Mouse (Mus musculus) limb, embryonic 11.5 days (tissue): ENCODE data around the gene Trpm3. TPM values are rescaled to one million over a fixed set of nuclear protein-coding genes. Genes with fewer than 3 reads are reported as not detected.

Experiments used
- ATAC-seq: fragments of 200-750 bp; cut with Nextera tagmentation; 2 replicates; pipeline ENCODE4 v1.8.0; 2017; ENCODE audit warnings: low read depth; ENCODE audit not compliant: insufficient number of reproducible peaks, low FRiP score, low TSS enrichment
- DNase-seq: peaks from one replicate; pipeline ENCODE4 v3.0.0-alpha.2; 2015; ENCODE audit warnings: low spot score
- H3K27ac ChIP-seq: fragments of 300-500 bp; sonication (generic); replicated peaks from 2 replicates; pipeline ENCODE4 v1.5.1; 2014; ENCODE audit warnings: low read depth, mild to moderate bottlenecking, low read length
- H3K27me3 ChIP-seq: fragments of 300-500 bp; sonication (generic); 2 replicates; pipeline ENCODE4 v1.6.1; 2014; ENCODE audit warnings: mild to moderate bottlenecking, low read length, mixed read lengths; ENCODE audit not compliant: control insufficient read depth, insufficient read depth
- H3K36me3 ChIP-seq: fragments of 300-500 bp; sonication (generic); 2 replicates; pipeline ENCODE4 v1.6.1; 2014; ENCODE audit warnings: mild to moderate bottlenecking, low read length, moderate library complexity, mixed read lengths; ENCODE audit not compliant: control insufficient read depth, insufficient read depth
- H3K4me1 ChIP-seq: fragments of 300-500 bp; sonication (generic); 2 replicates; pipeline ENCODE4 v1.6.1; 2014; ENCODE audit warnings: low read length, mixed read lengths; ENCODE audit not compliant: control insufficient read depth, insufficient read depth
- H3K4me2 ChIP-seq: fragments of 300-500 bp; sonication (generic); 2 replicates; pipeline ENCODE4 v1.6.1; 2014; ENCODE audit warnings: low read depth, mild to moderate bottlenecking, moderate library complexity; ENCODE audit not compliant: severe bottlenecking
- H3K4me3 ChIP-seq: fragments of 300-500 bp; sonication (generic); 2 replicates; pipeline ENCODE4 v1.5.1; 2014; ENCODE audit warnings: low read depth, low read length
- H3K9ac ChIP-seq: fragments of 300-500 bp; sonication (generic); 2 replicates; pipeline ENCODE4 v1.6.1; 2014; ENCODE audit warnings: mild to moderate bottlenecking, low read length
- H3K9me3 ChIP-seq: fragments of 300-500 bp; sonication (generic); 2 replicates; pipeline ENCODE4 v1.6.1; 2016; ENCODE audit warnings: low read length; ENCODE audit not compliant: control insufficient read depth
- WGBS: fragments of 180-500 bp; shearing (Covaris S2); extraction: QIAGEN DNeasy Blood & Tissue Kit; methylation state at CpG from one replicate; pipeline ENCODE4 v1.1.7; 2014; 5-methylcytosine and 5-hydroxymethylcytosine counted together
- polyA plus RNA-seq: library from polyadenylated mRNA; unstranded; fragments of >200 nt; fragmentation: Nextera tagmentation; extraction: Ambion mirVana; gene quantifications from 2 replicates; pipeline ENCODE4 v1.2.1, GENCODE M21; 2014

Gene Trpm3
- polyA plus RNA-seq, 1 experiment from 2014 or later = 1.7 TPM

DNA sequence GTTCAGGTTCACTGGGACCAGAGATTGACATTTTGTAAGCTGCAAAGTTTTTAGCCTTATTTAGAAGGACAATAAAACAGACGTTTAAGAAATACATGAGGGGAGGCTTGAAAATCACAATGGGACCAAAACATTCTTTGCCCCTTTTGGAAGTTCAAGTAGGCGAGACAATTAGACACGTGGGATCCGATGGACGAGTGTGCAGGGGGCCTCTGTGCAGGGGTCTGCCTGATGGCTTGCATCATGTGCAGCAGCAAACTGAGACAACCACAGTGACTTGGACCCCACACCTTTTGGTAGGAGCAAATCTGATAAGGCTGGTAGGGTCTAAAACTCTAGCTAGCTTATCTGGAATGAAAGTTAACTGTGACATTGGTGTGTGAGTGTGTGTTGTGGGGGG is 188.4 kb downstream of the Trpm3 start:
- no peak overlapping the region for H3K4me3 ChIP-seq
- H3K9ac ChIP-seq = no peak overlapping the region
- H3K27ac ChIP-seq = no peak overlapping the region
- H3K27me3 ChIP-seq = no peaks in the 10 kb centered on the region
- no peaks in the 10 kb centered on the region for H3K4me1 ChIP-seq
- H3K4me2 ChIP-seq = no peak overlapping the region
- 75% methylated on average over 5 of the region's 5 CpGs for WGBS
- no peaks in the 10 kb centered on the region for H3K36me3 ChIP-seq
- DNase-seq (no peak), ATAC-seq (no peak)
- H3K9me3 ChIP-seq = no peaks in the 10 kb centered on the region

DNA sequence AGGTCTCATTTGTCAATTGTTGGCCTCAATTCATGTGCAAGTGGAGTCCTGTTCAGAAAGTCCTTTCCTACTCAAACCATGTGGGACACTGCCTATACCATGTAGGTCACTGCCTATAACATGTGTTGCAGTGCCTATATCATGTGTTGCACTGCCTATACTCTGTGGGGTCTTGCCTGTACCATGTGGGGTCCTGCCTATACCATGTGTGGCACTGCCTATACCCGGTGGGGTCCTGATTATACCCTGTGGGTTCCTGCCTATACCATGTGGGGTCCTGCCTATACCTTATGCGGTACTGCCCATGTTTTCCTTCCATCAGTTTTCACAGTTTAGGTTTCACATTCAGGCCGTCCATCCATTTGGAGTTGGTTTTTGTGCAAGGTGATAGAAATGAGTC is 197.4 kb downstream of the Trpm3 start:
- no peak overlapping the region for H3K9ac ChIP-seq
- 84% methylated on average over 3 of the region's 3 CpGs for WGBS
- H3K27me3 ChIP-seq = no peaks in the 10 kb centered on the region
- no peak overlapping the region for H3K4me3 ChIP-seq
- no peak for ATAC-seq
- no peak for DNase-seq
- H3K27ac ChIP-seq = no peak overlapping the region
- no peaks in the 10 kb centered on the region for H3K9me3 ChIP-seq
- H3K4me2 ChIP-seq = no peak overlapping the region
- H3K4me1 ChIP-seq = no peaks in the 10 kb centered on the region
- H3K36me3 ChIP-seq = no peaks in the 10 kb centered on the region

DNA sequence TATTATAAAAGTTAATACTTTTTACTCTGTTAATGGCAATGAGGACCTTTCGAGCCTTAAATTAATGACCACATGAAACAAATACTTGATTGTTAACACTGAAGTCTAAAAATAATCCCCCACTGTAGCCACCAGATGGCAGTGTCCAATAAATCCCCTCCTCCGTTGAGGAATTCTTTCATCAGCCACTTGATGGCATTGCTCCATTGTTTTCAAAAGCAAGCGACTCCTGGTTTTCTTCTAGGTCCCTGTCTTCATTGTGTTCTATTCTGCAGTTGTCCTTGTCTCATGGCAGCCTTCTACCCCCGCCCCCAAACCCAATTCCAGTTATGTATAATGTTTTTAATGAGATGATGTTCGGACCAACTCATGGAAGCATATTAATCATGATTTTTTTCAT is 198.6 kb downstream of the Trpm3 start:
- ATAC-seq = no peak
- Histone ChIP-seq H3K4me2 (no peak overlapping the region), H3K36me3 (no peaks in the 10 kb centered on the region), H3K27ac (no peak overlapping the region), H3K4me3 (no peak overlapping the region), H3K9ac (no peak overlapping the region), H3K27me3 (no peaks in the 10 kb centered on the region), H3K4me1 (no peaks in the 10 kb centered on the region), H3K9me3 (no peaks in the 10 kb centered on the region)
- 21% methylated on average over 5 of the region's 5 CpGs for WGBS
- DNase-seq = peak; percentile 54

GRCm38 (mm10) chr19:22338927-22339326 is 200.1 kb downstream of the Trpm3 start:
- H3K4me2 ChIP-seq = no peak overlapping the region
- no peak overlapping the region for H3K9ac ChIP-seq
- no peaks in the 10 kb centered on the region for H3K36me3 ChIP-seq
- no peaks in the 10 kb centered on the region for H3K4me1 ChIP-seq
- no peaks in the 10 kb centered on the region for H3K9me3 ChIP-seq
- WGBS = 88% methylated on average over 8 of the region's 8 CpGs
- H3K27ac ChIP-seq = no peak overlapping the region
- no peak for ATAC-seq
- DNase-seq = no peak
- H3K27me3 ChIP-seq = no peaks in the 10 kb centered on the region
- no peak overlapping the region for H3K4me3 ChIP-seq

DNA sequence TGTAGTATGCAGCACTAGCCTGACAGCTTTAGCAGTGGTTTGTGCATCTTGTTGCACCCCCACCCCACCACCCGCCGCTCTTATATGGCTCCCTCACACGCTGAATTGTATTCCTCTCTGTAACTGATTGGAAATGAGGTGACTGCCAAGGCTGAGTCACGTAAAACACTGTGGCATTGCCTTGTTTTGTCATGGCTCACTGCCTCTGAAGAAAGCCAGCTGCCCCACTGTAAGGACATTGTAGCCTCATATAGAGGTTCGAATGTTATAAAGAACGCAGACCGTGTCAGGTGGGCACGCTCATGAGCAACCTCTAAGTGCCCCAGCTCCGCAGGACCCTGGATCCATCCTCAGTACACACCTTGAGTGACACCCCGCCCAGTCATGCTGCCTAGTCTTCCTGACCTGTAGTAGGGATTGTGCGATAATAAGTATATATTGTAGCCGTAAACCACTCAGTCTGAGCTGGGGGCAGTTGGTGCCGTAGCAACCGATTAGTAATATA is 215.2 kb downstream of the Trpm3 start:
- Histone ChIP-seq H3K27me3 (no peaks in the 10 kb centered on the region), H3K4me2 (no peak overlapping the region), H3K9me3 (no peaks in the 10 kb centered on the region), H3K36me3 (no peaks in the 10 kb centered on the region), H3K27ac (no peak overlapping the region), H3K9ac (no peak overlapping the region), H3K4me3 (no peak overlapping the region), H3K4me1 (no peaks in the 10 kb centered on the region)
- ATAC-seq (no peak), DNase-seq (no peak)
- 86% methylated on average over 14 of the region's 14 CpGs for WGBS

DNA sequence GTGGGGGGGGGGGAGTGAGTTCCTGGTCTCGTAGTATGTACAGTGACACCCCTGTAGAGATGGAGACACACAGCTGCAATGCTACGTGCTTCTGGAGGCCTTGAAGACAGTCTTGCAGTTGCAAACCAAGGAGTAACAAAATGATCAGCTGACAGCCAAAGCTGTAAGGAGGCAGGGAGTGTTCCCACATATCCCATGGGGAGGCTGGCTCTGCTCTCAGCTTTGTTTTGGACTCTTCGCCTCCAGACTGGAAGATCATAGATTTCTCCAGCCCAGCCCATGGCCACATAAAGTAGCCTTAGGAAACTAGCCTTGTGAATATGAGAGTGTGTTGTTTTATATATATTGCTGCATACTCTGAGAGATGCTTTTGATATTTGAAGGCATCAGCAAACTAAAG is 248.0 kb downstream of the Trpm3 start:
- no peak for DNase-seq
- no peak overlapping the region for H3K4me3 ChIP-seq
- H3K4me2 ChIP-seq = no peak overlapping the region
- ATAC-seq = no peak
- no peak overlapping the region for H3K27ac ChIP-seq
- no peaks in the 10 kb centered on the region for H3K9me3 ChIP-seq
- 90% methylated on average over 3 of the region's 3 CpGs for WGBS
- no peaks in the 10 kb centered on the region for H3K4me1 ChIP-seq
- H3K9ac ChIP-seq = no peak overlapping the region
- H3K36me3 ChIP-seq = no peaks in the 10 kb centered on the region
- H3K27me3 ChIP-seq = no peaks in the 10 kb centered on the region

DNA sequence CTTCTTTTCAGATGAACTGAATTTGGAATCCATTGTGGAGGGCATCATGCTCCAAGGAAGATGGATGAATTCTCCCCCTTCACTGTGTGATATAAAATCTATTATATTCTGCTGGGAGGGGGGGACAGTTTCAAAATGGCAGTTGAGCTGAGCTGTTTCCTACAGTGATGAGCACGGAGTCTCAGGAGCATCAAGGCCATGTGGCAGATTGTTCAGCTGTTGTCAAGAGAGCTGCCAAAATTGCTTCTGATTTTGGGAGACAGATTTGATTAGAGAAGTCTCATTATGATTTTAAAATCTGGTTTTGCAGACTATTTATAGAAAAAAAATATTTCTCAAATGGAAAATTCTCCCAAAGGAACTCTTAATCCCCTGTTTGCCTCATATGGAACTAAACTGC is 255.9 kb downstream of the Trpm3 start:
- H3K4me1 ChIP-seq = no peaks in the 10 kb centered on the region
- H3K4me3 ChIP-seq = no peak overlapping the region
- H3K9ac ChIP-seq = no peak overlapping the region
- 88% methylated on average over 1 of the region's 1 CpGs for WGBS
- no peaks in the 10 kb centered on the region for H3K9me3 ChIP-seq
- H3K27me3 ChIP-seq = no peaks in the 10 kb centered on the region
- ATAC-seq (no peak), DNase-seq (no peak)
- no peak overlapping the region for H3K4me2 ChIP-seq
- no peak overlapping the region for H3K27ac ChIP-seq
- H3K36me3 ChIP-seq = no peaks in the 10 kb centered on the region

DNA sequence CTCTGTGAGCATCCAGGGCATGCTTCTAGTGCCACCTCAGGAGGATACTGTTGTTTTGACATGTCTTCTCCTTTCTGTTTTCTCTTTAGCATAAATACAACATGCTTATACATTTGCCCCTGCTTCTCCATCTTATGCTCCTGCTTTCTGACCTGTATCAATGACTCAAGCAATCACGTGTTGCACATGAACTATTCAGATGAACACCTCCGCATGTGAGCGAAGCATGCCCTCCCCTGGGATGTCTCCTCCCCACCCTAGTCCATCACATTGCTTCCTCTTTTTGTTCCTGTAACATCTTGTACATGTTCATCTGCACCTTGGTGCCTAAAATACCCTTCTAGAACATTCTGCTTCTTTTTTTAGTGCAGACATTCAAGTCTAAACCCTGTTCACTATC is 265.2 kb downstream of the Trpm3 start:
- ATAC-seq (no peak), DNase-seq (no peak)
- WGBS = 95% methylated on average over 3 of the region's 3 CpGs
- H3K4me2 ChIP-seq = no peak overlapping the region
- H3K4me1 ChIP-seq = no peaks in the 10 kb centered on the region
- H3K9me3 ChIP-seq = no peaks in the 10 kb centered on the region
- no peak overlapping the region for H3K27ac ChIP-seq
- H3K9ac ChIP-seq = no peak overlapping the region
- H3K4me3 ChIP-seq = no peak overlapping the region
- no peaks in the 10 kb centered on the region for H3K27me3 ChIP-seq
- H3K36me3 ChIP-seq = no peaks in the 10 kb centered on the region

DNA sequence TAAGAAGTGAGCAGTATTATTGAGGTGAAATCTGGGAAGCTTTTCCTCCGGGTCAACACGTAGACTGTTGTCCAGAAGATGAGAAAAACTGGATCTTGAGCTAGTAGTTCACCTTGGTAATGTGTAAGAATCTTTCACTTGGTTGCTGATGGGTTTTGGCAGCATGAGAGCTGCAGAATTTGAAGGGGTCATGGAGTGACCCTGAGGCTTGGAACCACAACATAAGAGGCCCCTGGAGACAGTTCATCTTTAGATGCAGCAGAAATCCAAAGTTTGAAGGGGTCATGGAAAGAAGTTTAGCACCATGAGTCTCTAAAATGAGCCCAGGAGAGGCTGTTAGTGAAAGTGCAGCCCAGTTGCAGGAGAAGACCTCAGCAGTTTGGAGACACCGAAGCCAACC is 279.4 kb downstream of the Trpm3 start:
- no peak for ATAC-seq
- H3K4me3 ChIP-seq = no peak overlapping the region
- 96% methylated on average over 3 of the region's 3 CpGs for WGBS

More for the DNA sequence above, 279.4 kb downstream of the Trpm3 start:
- H3K27me3 ChIP-seq = no peaks in the 10 kb centered on the region
- H3K27ac ChIP-seq = no peak overlapping the region
- no peak for DNase-seq
- H3K4me1 ChIP-seq = no peaks in the 10 kb centered on the region
- H3K9ac ChIP-seq = no peak overlapping the region
- H3K4me2 ChIP-seq = no peak overlapping the region
- H3K9me3 ChIP-seq = no peaks in the 10 kb centered on the region
- no peaks in the 10 kb centered on the region for H3K36me3 ChIP-seq
